Mouse (Mus musculus): ENCODE data around the gene Creb3l2. TPM values are rescaled to one million over a fixed set of nuclear protein-coding genes. Genes with fewer than 3 reads are reported as not detected.

The Creb3l2 gene
- polyA plus RNA-seq, 1 experiment: 32.2 TPM

- no peak for DNase-seq (ENCODE audit: low read depth)
Observed at GRCm38 (mm10) chr6:37371341-37371740, 70.6 kb downstream of the Creb3l2 start.

- DNase-seq (ENCODE audit: low read depth): no peak
Observed at GRCm38 (mm10) chr6:37370566-37370965, 71.4 kb downstream of the Creb3l2 start.

- no peak for DNase-seq (ENCODE audit: low read depth)
Observed at GRCm38 (mm10) chr6:37369750-37370149, 72.2 kb downstream of the Creb3l2 start.

- DNase-seq (ENCODE audit: low read depth): no peak
Observed at GRCm38 (mm10) chr6:37368281-37368680, 73.7 kb downstream of the Creb3l2 start.

GRCm38 (mm10) chr6:37366991-37367390 lies 75.0 kb downstream of the Creb3l2 start:
- DNase-seq (ENCODE audit: low read depth): no peak

- DNase-seq (ENCODE audit: low read depth): no peak
Observed at GRCm38 (mm10) chr6:37365179-37365578, 76.8 kb downstream of the Creb3l2 start.

GRCm38 (mm10) chr6:37364361-37364760 lies 77.6 kb downstream of the Creb3l2 start:
- no peak for DNase-seq (ENCODE audit: low read depth)

- DNase-seq (ENCODE audit: low read depth): no peak
Observed at GRCm38 (mm10) chr6:37360813-37361385, 81.0 kb downstream of the Creb3l2 start.

- no peak for DNase-seq (ENCODE audit: low read depth)
Observed at GRCm38 (mm10) chr6:37354449-37355179, 87.3 kb downstream of the Creb3l2 start.

GRCm38 (mm10) chr6:37353616-37354015 lies 88.3 kb downstream of the Creb3l2 start:
- no peak for DNase-seq (ENCODE audit: low read depth)

- no peak for DNase-seq (ENCODE audit: low read depth)
Observed at GRCm38 (mm10) chr6:37351731-37352380, 90.1 kb downstream of the Creb3l2 start.

GRCm38 (mm10) chr6:37350315-37350714 lies 91.6 kb downstream of the Creb3l2 start:
- no peak for DNase-seq (ENCODE audit: low read depth)

GRCm38 (mm10) chr6:37347606-37348005 lies 94.3 kb downstream of the Creb3l2 start:
- DNase-seq (ENCODE audit: low read depth): peak; percentile 42

- no peak for DNase-seq (ENCODE audit: low read depth)
Observed at GRCm38 (mm10) chr6:37338055-37338454, 103.9 kb downstream of the Creb3l2 start.

- no peak for DNase-seq (ENCODE audit: low read depth)
Observed at GRCm38 (mm10) chr6:37336831-37337260, 105.1 kb downstream of the Creb3l2 start.

GRCm38 (mm10) chr6:37336381-37336780 lies 105.6 kb downstream of the Creb3l2 start:
- no peak for DNase-seq (ENCODE audit: low read depth)

- DNase-seq (ENCODE audit: low read depth): no peak
Observed at GRCm38 (mm10) chr6:37332846-37333245, 109.1 kb downstream of the Creb3l2 start.

- DNase-seq (ENCODE audit: low read depth): no peak
Observed at GRCm38 (mm10) chr6:37329901-37330864, 111.8 kb downstream of the Creb3l2 start.

GRCm38 (mm10) chr6:37329376-37329775 lies 112.6 kb downstream of the Creb3l2 start:
- no peak for DNase-seq (ENCODE audit: low read depth)

GRCm38 (mm10) chr6:37328671-37329070 lies 113.3 kb downstream of the Creb3l2 start:
- no peak for DNase-seq (ENCODE audit: low read depth)

- DNase-seq (ENCODE audit: low read depth): no peak
Observed at GRCm38 (mm10) chr6:37327519-37327918, 114.4 kb downstream of the Creb3l2 start.

- DNase-seq (ENCODE audit: low read depth): no peak
Observed at GRCm38 (mm10) chr6:37326603-37326955, 115.4 kb downstream of the Creb3l2 start.

Measured in gonadal fat pad, adult 2 months (tissue).